Mouse (Mus musculus) urinary bladder, postnatal 25 days (tissue): ENCODE data around the gene Msl2.

Source experiments
- DNase-seq: peaks from one replicate; pipeline ENCODE4 v3.0.0; 2022; ENCODE audit warnings: low spot score

Msl2 gene

DNA sequence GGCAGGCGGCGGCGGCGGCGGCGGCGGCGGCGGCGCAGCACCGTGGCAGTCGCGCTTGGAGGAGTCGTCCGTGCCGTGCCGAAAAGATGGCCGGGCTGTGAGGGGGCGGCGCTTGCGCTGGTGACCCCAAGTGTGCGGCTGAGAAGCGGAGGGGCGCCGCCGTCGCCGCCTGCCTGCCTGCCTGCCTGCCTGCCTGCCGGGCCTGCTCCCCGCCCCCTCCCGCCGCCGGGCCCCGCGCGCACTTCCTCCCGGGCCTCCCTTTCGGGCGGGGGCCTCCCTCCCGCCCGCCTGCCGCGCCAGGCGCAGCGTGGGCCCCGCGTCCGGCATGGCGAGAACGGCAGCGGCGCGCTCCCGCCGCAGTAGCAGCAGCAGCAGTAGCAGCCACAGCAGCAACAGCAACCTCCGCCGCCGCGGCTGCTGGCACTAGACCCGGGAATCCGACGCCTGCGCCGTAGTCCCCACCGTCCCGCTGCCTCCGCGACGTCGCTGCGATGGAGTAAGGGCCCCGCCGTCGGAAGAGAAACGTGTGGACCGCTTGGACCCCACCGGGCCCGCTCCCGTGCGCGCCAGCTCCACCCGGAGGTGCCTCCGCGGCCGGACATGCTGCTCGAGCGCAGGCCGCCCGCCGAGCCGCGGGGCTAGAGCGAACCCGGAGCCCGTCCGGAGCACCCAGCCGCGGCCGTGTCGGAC, 576 bp downstream of the Msl2 start:
- DNase-seq = peak; percentile 77

DNA sequence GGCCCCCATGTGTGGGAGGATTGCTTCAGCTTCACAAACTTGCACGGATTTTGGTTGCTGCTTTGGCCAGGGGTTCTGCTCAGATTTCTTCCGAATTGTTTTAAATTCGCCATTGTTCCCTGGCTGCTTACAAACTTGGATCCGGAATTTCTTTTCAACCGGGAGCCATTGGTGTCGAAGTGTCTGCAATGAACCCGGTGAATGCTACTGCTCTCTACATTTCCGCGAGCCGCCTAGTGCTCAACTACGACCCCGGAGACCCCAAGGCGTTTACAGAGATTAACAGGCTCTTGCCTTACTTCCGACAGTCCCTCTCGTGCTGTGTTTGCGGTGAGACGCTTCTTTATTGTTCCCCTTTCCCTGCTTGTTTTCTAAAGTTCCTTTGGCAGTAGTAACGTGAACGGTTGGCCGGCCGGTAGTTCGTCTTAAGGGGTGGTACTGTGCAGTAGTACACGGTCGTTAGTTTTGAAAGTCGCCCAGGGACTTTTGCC, 1.2 kb downstream of the Msl2 start:
- DNase-seq = no peak

DNA sequence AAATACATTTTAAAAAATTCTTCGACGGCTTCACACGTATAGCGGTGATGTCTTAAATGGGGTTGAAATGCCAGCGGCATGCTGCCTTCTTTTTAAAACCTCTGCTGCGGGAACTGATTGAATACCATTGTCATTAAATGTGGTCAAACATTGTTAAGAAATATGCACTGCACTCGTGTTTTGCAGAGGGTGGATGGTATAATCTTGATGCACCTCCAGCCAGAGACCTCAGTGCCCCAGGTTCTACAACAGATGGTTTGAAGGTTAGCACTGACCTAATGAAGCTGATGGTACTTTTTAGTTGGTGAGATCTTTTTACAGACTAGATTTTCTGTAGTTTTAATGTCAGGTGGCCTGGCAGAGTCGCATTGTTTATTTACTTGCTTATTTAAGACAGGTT, 1.8 kb downstream of the Msl2 start:
- no peak for DNase-seq

- no peak for DNase-seq
Observed at GRCm38 (mm10) chr9:101076095-101076875, 2.4 kb downstream of the Msl2 start.

GRCm38 (mm10) chr9:101077486-101077885, 3.6 kb downstream of the Msl2 start:
- no peak for DNase-seq

DNA sequence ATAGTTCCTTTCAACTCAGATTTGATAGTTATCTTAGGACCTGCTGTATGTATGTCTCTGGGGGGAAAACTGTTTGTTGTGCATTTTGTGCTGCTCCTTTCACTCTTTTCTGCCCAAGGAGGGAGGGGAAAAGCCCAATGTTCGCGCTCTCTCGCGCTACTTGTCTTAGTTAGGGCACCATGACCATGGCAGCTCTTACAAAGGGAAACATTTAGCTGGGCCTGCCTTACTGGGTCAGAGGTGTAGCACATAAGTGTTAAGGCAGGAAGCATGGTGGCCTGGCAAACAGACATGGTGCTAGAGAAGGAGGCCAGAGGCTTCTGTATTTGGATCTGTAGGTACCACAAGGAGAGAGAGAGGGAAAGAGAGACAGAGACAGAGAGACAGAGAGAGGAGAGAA, 4.7 kb downstream of the Msl2 start:
- no peak for DNase-seq

- no peak for DNase-seq
Observed at GRCm38 (mm10) chr9:101080046-101080685, 6.3 kb downstream of the Msl2 start.

DNA sequence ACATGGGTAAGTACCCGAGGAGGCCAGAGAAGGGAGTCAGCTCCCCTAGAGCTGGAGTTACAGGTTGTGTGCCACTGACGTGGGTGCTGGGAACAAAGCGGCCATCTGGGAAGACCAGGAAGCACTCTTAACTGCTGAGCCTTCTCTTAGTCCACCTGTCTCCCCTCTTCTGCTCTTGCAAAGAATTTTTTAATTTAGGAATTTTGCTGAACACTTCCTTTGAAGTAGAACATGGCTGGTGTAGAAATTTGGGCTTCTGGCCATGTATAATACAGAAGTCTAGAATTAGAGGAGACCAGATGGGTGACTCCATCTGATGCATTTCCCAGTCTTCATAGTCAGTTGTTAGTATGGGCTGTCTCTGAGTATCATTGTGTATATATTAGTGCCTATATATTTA, 9.8 kb downstream of the Msl2 start:
- DNase-seq = no peak

GRCm38 (mm10) chr9:101095425-101095824, 21.5 kb downstream of the Msl2 start:
- DNase-seq = no peak

GRCm38 (mm10) chr9:101096461-101096860, 22.6 kb downstream of the Msl2 start:
- no peak for DNase-seq

- DNase-seq = no peak
Observed at GRCm38 (mm10) chr9:101097542-101097941, 23.6 kb downstream of the Msl2 start.

DNA sequence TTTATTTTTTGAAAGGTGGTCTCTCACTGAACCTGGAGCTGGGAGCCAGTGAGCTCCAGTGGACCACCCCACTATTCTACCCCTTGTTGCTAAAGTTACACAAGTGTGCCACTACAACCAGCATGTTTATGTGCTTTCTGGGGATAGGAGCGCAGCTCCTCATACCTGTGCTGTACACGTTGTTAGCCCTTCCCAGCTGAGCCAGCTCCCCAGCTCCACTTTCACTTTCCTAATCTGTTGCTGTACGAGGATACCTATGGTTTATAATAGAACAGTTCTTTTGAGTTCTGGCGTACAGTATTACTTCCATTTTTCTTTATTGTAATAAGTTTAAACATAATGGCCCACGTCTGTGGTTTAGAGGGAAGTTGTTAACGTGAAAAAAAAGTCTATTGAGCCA, 25.5 kb downstream of the Msl2 start:
- no peak for DNase-seq

DNA sequence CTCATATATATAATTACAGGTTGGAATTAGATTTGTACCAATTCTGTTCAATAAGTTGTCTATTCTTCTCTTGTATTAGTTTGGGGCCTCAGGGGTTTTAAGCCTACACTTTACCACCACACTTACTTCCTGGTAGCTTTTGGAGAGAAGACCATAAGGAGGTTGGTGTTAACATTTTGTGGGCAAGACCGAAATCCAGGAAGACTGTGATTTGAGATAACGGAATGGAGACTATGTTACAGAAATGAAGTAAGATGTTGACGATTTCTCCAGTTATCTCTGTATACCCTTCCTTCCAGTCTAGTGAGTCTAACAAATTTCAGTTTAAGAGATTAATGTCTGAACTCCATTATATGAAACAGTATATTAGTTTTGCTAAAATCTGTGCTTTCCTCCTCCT, 26.3 kb downstream of the Msl2 start:
- DNase-seq = no peak

DNA sequence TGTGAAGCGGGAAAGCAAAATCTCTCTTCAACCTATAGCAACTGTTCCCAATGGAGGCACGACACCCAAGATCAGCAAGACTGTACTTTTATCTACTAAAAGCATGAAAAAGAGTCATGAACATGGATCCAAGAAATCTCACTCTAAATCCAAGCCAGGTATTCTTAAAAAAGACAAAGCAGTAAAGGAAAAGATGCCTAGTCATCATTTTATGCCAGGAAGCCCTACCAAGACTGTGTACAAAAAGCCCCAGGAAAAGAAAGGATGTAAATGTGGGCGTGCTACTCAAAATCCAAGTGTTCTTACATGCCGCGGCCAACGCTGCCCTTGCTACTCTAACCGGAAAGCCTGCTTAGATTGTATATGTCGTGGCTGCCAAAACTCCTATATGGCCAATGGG, 27.6 kb downstream of the Msl2 start:
- no peak for DNase-seq

DNA sequence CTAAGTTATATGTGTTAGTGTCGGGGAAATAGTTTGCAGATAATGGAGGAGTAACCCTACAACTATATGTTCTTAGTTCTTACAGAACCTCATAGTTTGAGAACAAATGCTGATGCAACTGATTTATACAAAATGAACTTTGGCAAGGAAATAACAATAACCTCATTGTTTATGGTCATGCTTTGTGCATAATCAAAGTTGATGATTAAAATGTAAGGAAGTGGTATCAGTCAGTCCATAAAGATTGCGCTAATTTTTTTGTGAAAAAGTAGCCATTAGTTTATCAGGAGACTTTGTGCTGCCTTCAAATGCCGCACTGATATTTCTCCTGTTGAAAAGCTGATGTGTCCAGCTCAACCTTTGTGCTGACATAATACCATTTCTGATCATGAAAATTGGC, 28.4 kb downstream of the Msl2 start:
- DNase-seq = no peak

DNA sequence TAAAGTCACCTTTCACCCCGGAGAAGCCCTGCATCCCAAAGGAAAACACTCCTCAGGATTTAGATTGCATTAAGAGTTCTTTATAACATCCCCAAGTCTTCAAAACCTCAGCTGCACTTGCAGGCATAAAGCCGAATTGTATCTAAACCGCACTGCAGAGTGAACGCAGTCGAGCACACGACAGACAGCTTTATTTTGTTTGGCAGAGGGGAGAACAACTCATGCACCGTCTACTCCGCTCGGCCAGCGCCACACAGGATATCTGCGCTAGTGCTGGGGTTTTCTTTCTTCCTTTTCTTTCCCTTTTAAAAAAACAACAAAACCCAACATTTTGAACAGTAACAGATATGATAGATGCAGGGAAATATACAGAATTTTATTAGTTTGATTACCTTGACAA, 31.0 kb downstream of the Msl2 start:
- no peak for DNase-seq

GRCm38 (mm10) chr9:101105735-101106134, 31.8 kb downstream of the Msl2 start:
- DNase-seq = no peak

GRCm38 (mm10) chr9:101107386-101107785, 33.5 kb downstream of the Msl2 start:
- DNase-seq = no peak

- DNase-seq = no peak
Observed at GRCm38 (mm10) chr9:101110013-101110412, 36.1 kb downstream of the Msl2 start.

DNA sequence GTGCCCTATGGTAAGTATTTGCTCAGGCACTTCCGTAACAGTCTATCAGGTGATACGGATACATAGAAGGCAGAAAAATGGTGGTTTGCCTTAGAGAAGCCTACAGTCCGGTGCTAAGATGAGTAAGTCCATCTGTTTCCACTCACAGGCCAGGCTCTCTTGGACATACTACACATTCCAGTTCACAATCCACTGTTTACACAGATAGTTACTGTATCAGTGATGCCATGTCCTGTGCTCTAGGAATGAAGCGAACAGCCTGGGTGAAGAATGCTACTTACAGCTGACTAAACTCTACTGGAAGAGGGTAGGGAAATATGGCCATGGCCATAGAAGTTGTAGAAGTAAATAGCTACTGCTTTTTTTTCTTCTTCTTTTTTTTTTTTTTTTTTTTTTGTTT, 39.4 kb downstream of the Msl2 start:
- DNase-seq = no peak

- no peak for DNase-seq
Observed at GRCm38 (mm10) chr9:101114182-101114884, 40.4 kb downstream of the Msl2 start.

GRCm38 (mm10) chr9:101143635-101144034, 69.7 kb downstream of the Msl2 start:
- DNase-seq = no peak
